Mouse (Mus musculus): Measurements from ENCODE around the gene Mtmr2.

DNA sequence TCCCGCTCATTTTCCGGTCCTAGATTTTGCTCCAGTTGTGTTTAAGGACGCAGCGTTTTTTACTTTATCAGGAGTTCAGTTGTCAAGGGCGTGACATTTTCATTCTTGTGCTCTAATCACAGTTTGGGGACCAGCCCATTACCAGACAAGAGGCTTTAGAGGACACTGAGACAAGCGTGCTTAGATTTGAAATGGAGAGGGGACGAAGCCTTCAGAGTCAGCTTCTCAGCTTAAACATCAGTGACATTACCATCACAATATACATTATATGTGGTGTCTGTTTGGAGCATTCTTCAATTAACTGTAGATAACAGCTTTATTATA is 1.4 kb downstream of the Mtmr2 start:
- TF ChIP-seq CTCF (IDR thresholded peaks at IDR 0.05; ENCODE audit: borderline replicate concordance, extremely low read depth, insufficient read depth, insufficient read length): no peak
- TF ChIP-seq POLR2A (IDR thresholded peaks at IDR 0.05; ENCODE audit: borderline replicate concordance, extremely low read depth, insufficient read depth, insufficient read length, poor library complexity, severe bottlenecking): no peak
